Mouse (Mus musculus): ENCODE measurements at regions not wholly inside any gene's neighbourhood (a gene's known extent, or its start where the extent isn't known, plus 50 kb on each side); places are given as distances from the start of the nearest gene placed in this dataset.
"Not testable (repeated sequence)": the region's sequence is repeated elsewhere in the genome, so short reads cannot be mapped to it uniquely, and the experiment has no call there.

- not testable (repeated sequence) for TF ChIP-seq CTCF (IDR thresholded peaks at IDR 0.05; ENCODE audit: control insufficient read depth, insufficient read depth, insufficient replicate concordance, low read depth, low read length); POLR2A (IDR thresholded peaks at IDR 0.05; ENCODE audit: control insufficient read depth, low read depth, low read length)
Measured at GRCm38 (mm10) chr14:53599299-53599698, 654.6 kb downstream of the Dad1 start.

All from testis, adult 2 months (tissue).